In the genomic region with DNA sequence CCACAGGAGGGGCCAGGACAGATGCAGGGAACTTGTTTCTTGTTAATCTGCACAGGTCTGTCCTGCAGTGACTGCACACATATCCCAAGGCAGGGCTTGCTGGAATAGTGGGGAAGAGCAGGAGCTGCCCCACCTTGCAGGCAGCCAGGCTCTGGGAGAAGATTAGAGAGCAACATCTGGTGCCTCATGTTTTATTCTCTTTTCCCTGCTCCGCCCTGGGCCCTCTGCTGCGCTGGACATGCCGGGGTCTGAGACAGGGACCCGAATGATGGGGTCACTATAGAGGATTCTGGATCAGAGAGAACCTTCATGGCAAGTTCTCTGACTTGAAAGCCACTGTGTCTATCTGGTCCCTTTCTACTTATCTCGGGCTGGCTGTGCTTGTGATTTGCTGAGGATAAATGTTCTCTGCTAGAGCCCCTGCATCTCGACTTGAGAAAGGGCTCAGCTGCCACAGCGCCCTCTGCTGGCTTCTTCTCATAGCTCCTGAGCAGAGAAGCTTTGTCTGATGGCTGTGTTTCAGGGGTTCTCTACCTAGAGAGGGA, we compare ENCODE assay signal across 8 mouse cellular contexts.
DNase-seq lines count a peak whose midpoint lies in the region; ATAC-seq lines count a peak whose summit lies in the region.

No protein-coding gene starts in this region.

- peak; percentile 93 for ATAC-seq in megakaryocyte progenitor cell, adult 5-6 weeks (replicated peaks; ENCODE audit: poor library complexity)
- no peak for ATAC-seq in erythroid progenitor cell, adult 5-6 weeks (replicated peaks; ENCODE audit: low FRiP score, poor library complexity, severe bottlenecking)

- peak; percentile 61 to 83 for DNase-seq in adrenal gland, adult (ENCODE audit: inconsistent age in 2 of 2, low spot score in 1 of 2)
- peak; percentile 95 to 97 for DNase-seq in cerebellum, postnatal 14 days
- peak; percentile 53 to 81 for DNase-seq in frontal cortex, postnatal 14 days (ENCODE audit: low spot score in 2 of 2)
- peak; percentile 81 for DNase-seq in hindlimb bud, embryonic 11.5 days (ENCODE audit: extremely low spot score, low read depth, low spot score)
- DNase-seq in left cerebral cortex, adult 11 months (ENCODE audit: low spot score), result peak; percentile 28
- peak; percentile 59 for DNase-seq in right cerebral cortex, postnatal 25 days

Comparison
In these comparisons a context has a peak if more than half of its experiments do, and no peak if none do; other contexts are left out.
1. DNase-seq: peak in every context shown above with its lines; median percentile 96 in cerebellum, postnatal 14 days; 81 in hindlimb bud, embryonic 11.5 days; 72 in adrenal gland, adult; 67 in frontal cortex, postnatal 14 days; 59 in right cerebral cortex, postnatal 25 days; 28 in left cerebral cortex, adult 11 months.